Mouse (Mus musculus) megakaryocyte, embryonic 14.5 days (primary cell): Measurements from ENCODE around the gene Exoc4.

Source experiments
- FLI1 ChIP-seq: IDR thresholded peaks from 2 replicates; pipeline ENCODE4 v1.6.1; 2012; ENCODE audit warnings: low read length, inconsistent platforms, mixed read lengths
- GATA1 ChIP-seq: IDR thresholded peaks from 3 replicates; pipeline ENCODE4 v1.6.1; 2012; ENCODE audit warnings: mixed read lengths, low read length, inconsistent platforms, borderline replicate concordance

- no peak for TF ChIP-seq GATA1
- no peak for TF ChIP-seq FLI1
Observed at GRCm38 (mm10) chr6:33453810-33454209, 204.9 kb downstream of the Exoc4 start.
